Mouse (Mus musculus): ENCODE results near the gene Cdk5.
A peak's percentile ranks its signal among the peaks of the same experiment; 100 is the strongest.

Cdk5 gene

DNA sequence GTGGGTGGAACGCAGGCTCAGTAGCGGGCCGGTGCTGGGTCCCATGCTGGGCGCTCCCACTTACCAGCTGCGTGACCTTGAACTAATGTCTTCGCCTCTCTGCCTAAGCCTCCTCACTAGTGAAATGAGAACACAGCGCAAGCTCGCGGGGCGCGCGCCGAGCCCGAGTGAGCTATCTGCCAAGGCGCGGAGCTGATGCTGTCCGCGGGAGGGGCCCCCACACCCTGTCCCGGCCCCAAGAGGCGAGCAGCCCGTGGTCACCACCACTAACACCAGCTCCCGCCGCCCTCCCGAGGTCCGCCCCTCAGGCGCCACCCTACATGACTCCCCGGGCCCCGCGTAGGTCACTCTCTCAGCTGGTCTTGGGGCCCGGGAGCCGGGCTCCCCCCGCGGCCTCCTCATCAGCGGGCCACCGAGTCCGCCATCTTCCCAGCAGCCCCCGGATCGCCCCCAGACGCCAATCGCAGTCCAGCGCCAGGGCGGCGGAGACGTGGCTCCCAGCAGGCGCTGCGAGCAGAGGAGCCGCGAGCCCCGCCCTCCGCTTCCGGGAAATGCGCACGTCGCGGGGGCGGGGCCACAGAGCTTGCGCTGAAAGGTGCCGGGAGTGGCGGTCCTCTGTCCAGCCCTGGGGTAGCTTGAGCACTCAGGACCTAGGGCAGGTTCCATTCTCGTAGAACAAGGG, 21.6 kb upstream of the Cdk5 start, which contains the start of gene Fastk:
TSS of gene Fastk (minus strand) at position 542 of the 682 bp plus-strand sequence.
- peak; percentile 25; the same call in 1 of the 2 replicates for TF ChIP-seq GATA4 (IDR thresholded peaks at IDR 0.05; ENCODE audit: insufficient replicate concordance, low read length)

DNA sequence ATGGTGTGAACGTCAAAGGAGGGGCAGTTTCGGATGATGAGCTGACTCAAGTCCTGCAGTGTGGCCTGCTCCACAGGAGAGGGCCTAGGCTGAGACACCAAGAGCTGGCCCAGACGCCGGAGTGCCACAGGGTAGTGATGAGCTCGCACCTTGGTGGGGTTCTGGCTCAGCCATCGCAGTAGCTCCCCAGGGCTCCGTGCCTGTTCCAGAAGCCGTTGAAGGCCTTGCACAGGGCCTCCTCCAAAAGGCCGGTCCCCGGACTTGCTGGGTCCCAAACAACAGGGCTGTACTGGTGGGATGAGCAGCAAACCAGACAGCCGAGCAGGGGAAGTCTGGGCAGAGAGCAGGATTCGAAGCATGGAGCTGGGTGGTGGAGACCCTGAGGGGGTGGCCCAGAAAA, 20.6 kb upstream of the Cdk5 start:
- TF ChIP-seq GATA4 (IDR thresholded peaks at IDR 0.05; ENCODE audit: insufficient replicate concordance, low read length) = no peak

DNA sequence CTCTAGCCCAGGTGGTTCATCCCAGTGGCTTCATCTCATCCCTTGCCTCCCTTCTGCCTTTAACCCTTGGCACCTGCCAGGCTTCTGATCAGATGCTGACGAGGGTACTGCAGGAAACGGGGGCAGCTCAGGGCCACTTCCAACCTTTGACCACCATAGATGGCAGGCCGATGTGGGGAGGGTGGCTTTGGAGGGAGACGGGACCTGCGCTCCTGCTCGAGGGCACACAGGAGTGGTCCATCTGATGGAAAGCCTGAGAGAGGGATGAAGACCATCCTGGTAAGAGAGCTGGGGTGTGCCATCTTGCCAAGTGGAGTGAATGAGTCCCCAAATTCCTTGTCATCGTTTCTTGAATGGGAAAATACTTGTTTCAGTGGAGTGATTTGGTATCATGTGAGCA, 19.9 kb upstream of the Cdk5 start:
- TF ChIP-seq GATA4 (IDR thresholded peaks at IDR 0.05; ENCODE audit: insufficient replicate concordance, low read length) = no peak

DNA sequence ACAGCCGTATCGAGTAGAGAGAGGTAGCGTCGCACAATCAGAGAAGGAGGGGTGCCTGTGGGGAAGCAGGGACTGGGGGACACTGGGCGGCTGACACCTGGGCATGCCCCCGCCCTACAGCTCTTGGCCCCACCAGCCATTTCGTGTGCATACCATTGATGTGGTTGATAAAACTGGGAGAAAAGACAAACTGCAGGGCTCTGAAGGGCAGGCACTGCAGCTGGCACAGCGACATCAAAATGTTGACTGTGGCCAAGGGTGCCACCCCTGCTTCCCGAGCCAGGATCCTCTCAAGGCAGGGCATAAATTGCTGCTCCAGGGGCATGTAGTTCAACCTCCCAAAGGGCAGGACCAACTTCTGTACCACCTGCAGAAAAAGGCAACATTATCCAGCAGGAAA, 18.7 kb upstream of the Cdk5 start:
- no peak for TF ChIP-seq GATA4 (IDR thresholded peaks at IDR 0.05; ENCODE audit: insufficient replicate concordance, low read length)

DNA sequence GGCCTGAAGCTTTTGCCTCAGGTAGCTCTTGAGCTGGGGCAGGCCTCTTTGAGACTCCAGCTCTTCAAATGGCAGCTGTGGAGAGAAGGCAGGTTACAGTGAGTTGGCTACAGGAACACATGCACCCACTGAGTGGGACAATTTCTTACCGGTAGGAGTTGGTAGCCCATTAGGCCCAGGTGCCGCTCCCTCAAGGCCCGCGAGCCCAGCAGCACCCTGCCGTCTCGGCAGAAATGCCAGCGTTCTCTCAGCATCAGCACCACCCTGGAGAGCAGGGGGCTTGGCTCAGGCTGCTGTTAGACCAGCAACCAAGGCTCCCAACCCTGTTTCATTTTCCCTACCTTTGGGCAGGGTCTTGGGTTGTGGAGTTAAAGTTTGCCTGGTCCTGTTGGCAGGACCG, 17.9 kb upstream of the Cdk5 start:
- no peak for TF ChIP-seq GATA4 (IDR thresholded peaks at IDR 0.05; ENCODE audit: insufficient replicate concordance, low read length)

DNA sequence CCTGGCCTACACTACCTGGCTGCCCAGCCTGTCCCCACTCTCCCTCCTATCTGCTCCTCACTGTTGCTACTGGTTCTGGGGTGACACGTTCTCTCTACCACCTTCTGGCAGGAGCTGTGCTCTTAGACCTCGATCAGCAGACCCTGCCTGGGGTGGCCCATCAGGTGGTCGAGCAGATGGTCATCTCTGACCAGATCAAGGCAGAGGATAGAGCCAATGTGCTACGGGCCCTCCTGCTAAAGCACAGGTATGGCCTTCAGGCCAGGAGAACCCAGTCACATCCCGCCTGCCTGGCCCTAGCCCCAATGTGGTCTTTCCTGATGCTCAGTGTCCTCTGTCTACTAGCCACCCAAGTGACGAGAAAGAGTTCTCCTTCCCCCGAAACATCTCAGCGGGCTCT, 10.7 kb upstream of the Cdk5 start:
- TF ChIP-seq GATA4 (IDR thresholded peaks at IDR 0.05; ENCODE audit: insufficient replicate concordance, low read length) = no peak

DNA sequence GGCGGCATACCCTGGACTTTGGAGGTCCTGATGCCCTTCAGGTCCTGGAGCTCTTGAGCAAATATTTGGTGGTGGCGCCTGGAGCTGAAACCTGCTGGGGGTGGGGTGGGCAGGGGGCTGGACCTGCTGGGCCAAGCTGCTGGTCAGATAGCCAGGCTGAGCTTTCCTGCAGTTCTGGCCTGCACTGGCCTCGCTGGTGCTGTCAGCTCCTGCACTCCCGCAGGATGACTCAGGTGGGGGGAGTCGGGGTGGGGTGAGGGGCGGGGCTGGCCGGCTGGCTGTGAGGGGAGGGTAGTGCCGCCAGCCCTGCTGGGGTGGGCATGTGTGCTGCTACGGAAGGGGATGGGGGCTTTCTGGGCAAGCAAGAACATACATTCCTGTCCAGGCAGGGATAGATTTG, 5.3 kb upstream of the Cdk5 start:
- TF ChIP-seq GATA4 (IDR thresholded peaks at IDR 0.05; ENCODE audit: insufficient replicate concordance, low read length) = no peak

DNA sequence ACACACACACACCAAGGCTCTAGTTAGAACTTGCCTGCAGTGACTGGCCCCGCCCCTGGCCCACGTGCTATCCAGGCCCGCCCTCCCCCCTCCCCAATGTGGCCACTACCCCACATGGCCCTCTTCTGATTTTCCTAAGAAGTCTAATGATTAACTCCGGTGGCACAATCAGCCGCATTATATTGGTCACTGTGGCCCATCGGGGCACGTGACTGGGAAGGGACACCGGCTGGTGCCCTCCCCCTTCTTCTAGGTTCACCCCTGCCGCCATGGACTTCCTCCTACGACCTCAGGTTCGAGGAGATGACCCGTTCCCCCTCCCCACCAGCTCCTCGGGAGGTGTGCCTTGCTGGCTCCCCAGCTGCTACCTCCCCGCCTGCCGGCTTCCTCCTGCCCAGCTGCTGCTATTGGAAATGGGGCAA, 4.7 kb upstream of the Cdk5 start:
- no peak for TF ChIP-seq GATA4 (IDR thresholded peaks at IDR 0.05; ENCODE audit: insufficient replicate concordance, low read length)

DNA sequence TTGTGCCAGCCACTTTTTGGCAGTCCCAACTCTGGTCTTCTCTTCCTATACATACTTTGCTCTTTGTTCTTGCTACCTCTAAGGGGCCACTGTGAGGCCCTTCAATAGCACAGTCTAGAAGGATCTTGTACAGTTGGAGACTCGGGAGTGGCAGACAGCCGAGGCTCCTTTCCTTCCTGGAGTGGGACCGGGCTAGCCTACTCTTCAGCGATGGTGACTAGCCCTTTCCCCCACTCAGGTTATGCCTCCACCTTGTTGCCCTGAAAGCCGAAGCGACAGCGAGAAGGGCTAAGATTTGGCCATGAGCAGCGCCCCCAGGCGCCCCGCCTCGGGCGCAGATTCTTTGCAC, 3.9 kb upstream of the Cdk5 start:
- no peak for TF ChIP-seq GATA4 (IDR thresholded peaks at IDR 0.05; ENCODE audit: insufficient replicate concordance, low read length)

DNA sequence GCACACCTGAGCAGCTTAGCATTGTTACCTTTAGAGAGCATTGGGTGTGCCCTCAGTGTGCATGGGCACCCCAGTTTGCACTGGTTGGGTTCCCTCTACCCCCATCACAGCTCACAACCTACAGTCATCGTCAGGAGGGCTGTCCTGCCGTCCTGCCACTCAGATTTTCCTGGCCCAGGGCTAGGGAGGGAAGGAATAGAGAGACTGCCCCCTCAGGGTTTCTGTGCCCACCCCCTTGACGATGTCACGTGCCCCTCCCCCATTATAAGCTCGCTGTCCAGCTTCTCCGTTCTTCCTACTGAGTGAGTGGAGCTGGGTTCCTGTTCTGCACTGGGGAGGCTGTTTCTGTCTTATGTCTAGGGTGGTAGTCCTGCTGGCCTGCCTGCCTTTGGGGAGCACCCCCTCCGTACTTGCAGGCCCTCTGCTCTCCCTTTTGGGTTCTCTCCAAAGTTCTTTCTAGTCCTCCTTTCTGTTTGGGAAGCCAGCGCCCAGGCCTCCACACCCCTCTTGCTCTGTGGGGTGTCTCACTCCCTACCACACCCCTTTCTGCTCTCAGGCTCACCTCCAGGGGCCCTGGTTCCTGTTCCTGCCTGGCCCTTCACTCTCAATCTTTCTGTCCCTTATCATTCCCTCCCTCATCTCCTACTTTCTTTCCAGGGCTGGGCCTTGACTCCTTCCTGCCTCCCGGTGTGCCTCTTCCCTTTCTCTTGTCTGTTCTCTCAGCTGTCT, 3.4 kb upstream of the Cdk5 start:
- TF ChIP-seq GATA4 (IDR thresholded peaks at IDR 0.05; ENCODE audit: insufficient replicate concordance, low read length) = no peak

DNA sequence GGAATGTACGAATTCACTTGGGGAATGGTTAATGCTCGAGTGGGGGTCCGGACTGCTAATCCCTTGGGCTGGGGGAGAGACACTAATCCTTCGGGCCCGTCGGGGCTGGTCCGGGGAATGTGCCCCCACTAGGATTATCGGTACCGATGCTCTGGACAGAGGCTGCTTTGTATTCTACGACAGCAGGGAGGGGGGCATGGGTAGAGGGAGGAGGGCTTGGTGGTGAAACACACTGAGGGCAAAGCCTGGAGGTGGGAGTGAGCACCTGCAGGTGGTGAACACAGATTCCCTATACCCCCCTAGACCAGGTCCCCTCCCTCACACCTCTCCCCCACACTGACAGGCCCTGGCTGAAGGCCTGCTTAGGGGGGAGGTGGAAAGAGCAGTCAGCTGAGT, 2.7 kb upstream of the Cdk5 start:
- TF ChIP-seq GATA4 (IDR thresholded peaks at IDR 0.05; ENCODE audit: insufficient replicate concordance, low read length) = no peak

DNA sequence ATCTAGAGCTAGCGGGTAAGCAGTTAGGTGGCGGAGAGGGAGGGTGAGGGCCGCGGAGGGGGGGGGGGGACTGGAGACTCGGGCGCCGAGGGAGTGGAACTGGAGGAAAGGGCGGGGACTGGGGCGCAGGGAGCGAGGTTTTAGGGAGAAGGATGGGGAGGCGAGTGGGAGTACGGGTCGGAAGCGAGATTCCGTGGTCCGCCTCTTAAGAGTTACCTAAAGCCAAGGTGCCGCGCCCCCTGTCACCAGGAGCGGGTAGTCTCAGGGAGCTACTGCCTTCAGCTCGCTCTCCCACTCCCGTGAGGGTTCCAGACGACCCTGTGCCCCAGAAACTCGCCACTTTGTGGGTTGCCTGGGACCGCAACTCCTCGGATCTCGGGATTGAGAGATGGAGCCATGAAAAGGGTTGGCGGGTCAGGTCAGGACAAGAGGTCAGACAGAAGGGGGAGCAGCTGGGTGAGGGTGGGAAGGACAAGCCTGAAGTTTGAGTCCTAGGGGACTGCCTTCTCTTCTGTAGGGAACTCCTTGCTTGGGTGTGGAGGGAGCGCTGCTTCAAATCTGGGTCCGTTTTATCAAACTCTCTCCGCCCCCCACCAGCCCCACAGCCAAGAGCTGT, 2.2 kb upstream of the Cdk5 start:
- no peak for TF ChIP-seq GATA4 (IDR thresholded peaks at IDR 0.05; ENCODE audit: insufficient replicate concordance, low read length)

DNA sequence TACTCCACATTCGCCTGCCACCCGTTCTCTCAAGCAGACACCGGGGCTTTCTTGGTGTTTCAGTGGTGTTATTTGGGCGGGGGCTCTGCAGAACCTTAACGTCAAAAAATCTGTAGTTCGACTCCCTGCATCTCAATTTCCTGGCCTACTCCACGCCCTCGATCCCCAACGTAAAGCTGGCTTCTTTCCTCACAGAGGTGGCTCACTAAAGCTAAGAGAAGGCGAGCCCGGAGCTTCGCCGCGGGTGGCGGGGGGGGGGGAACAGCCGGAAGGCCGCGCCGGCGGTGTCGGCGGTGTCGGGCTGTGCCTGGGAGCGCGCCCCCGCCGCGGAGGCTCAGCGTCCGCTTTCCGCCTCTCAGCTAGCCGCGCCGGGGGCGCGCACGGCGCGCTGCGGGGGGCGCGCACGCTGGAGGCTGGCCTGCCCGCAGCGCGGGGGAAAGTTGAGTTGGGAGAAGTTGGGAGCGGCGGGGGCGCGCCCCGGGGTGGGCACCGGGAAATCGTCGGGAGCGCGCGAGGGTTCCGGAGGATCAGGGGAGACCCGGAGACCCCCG, 1.6 kb upstream of the Cdk5 start:
- TF ChIP-seq GATA4 (IDR thresholded peaks at IDR 0.05; ENCODE audit: insufficient replicate concordance, low read length) = no peak

DNA sequence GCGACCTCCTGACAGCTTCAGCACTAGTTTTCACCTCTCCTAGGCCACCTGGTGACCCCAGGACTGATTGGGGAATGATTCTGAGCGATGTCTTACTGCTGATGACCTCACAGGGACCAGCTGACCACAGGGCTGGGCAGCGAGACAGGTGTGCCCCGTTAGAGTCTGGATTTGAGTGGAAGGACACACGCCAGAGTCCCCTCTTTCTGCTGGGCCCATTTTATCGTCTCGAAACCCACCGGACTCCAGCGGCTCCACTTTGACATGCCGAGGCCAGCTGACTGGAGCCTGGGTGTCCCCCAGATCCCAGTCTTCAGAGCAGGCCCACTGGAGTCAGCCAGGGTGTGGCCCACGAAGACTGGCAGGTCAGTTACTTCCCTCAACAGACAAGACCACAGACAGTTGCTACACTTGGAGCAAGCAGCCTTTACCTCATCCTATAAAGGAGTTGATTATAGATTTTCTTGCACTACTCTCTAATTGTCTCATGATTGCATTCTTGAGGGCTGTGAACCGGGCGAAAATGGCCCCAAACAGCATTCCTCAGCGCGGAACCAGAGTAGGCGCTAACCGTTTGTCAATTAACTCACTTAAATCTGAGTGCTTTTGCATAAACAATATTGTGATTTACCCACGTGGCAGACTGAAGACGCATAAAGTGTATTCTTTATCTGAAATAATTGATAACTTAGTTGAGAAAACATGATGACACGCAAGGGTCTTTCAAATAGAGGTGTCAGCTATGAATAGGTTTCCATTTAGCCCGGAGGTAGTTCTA, 863 bp upstream of the Cdk5 start:
- TF ChIP-seq GATA4 (IDR thresholded peaks at IDR 0.05; ENCODE audit: insufficient replicate concordance, low read length) = no peak

DNA sequence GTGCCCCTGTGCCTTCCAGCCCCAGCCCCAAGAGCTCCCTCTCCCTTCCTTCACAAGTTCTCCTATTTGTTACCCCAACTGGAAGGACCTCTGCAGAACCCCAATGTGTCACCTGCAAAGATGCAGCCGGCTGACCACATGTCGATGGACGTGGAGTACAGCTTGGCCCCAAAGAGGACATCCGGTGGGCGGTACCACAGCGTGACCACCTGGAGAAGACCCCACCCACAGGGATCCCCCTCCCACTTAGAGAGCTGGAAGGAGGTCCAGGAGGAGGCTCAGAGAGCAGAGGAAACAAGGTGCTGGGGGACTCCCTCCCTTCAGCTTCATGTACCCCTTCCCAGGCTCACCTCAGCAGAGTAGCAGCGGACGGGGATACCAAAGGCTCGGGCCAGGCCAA, 2.9 kb downstream of the Cdk5 start:
- no peak for TF ChIP-seq GATA4 (IDR thresholded peaks at IDR 0.05; ENCODE audit: insufficient replicate concordance, low read length)
